In the genomic region with DNA sequence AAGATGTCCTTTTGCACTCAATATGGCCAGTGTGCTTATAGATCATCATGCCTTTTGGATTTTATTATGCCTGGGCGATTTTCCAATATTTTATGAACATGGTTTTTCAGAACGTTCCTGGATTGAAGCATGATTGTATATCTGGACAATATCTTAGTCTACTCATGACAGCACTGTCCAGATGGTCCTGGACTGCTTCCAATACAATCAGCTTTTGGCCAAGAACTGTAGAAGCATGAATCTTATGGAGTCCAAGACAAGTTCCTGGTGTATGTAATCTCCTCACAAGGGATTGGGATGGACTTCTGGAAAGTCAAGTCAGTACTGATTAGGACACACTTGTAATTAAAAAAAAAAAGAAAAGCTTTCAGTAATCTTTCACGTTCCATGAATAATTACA, we compare ENCODE assay signal across 25 mouse cellular contexts.
DNase-seq lines count a peak whose midpoint lies in the region; ATAC-seq and TF ChIP-seq lines count a peak whose summit lies in the region.
"Had no signal": no experiment of that assay in that cellular context is flagged by ENCODE, and none has a peak within 500 bp of the region (broad histone marks: within the 10 kb centered on the region; RNA-seq: fewer than 3 reads in every experiment).

No protein-coding gene starts in this region.

- no peak overlapping the region for H3K27ac ChIP-seq in hindbrain, postnatal 0 days
- no peak overlapping the region for H3K27ac ChIP-seq in hindbrain, embryonic 12.5 days
- no peak overlapping the region for H3K27ac ChIP-seq in embryonic facial prominence, embryonic 15.5 days (replicated peaks)
- H3K27ac ChIP-seq: forebrain, embryonic 13.5 days; left cerebral cortex, adult 2 months; liver, embryonic 12.5 days; midbrain, embryonic 15.5 days; neural tube, embryonic 13.5 days had no signal

- H3K27me3 ChIP-seq in hindbrain, postnatal 0 days (ENCODE audit: insufficient read depth, low read length) = no peaks in the 10 kb centered on the region
- H3K27me3 ChIP-seq in hindbrain, embryonic 12.5 days = no peaks in the 10 kb centered on the region
- H3K27me3 ChIP-seq in embryonic facial prominence, embryonic 15.5 days = no peaks in the 10 kb centered on the region
- H3K27me3 ChIP-seq: forebrain, embryonic 13.5 days; liver, embryonic 12.5 days; midbrain, embryonic 15.5 days; neural tube, embryonic 13.5 days had no signal

- no peak for ATAC-seq in hindbrain, postnatal 0 days
- ATAC-seq in hindbrain, embryonic 12.5 days (ENCODE audit: low FRiP score) = no peak
- peak; percentile 47; the same call in 1 of the 2 replicates for ATAC-seq in embryonic facial prominence, embryonic 15.5 days (ENCODE audit: insufficient number of reproducible peaks, low FRiP score, low TSS enrichment, low read depth)
- ATAC-seq: forebrain, embryonic 13.5 days; hindbrain, embryonic 16.5 days; liver, embryonic 12.5 days; midbrain, embryonic 15.5 days had no signal

- peak; percentile 6 for DNase-seq in hindbrain, postnatal 0 days (ENCODE audit: low spot score)
- DNase-seq in left cerebral cortex, postnatal 4 days = peak; percentile 7
- no peak for DNase-seq in left cerebral cortex, postnatal 25 days (ENCODE audit: low spot score in 2 of 2)
- DNase-seq in MN1 (ENCODE audit: low spot score) = peak; percentile 48
- no peak for DNase-seq in T-cell, adult 2 months (ENCODE audit: low spot score)
- DNase-seq: adrenal gland, postnatal 10 days; cerebellum, adult 2 months; kidney, adult 11 months; layer of hippocampus, adult 9-11 months; lung, adult 18-20 months; lung, postnatal 4 days; retina, postnatal 1 day; right cerebral cortex, postnatal 25 days; thymus, adult 2 months; thymus, postnatal 4 days had no signal

- H3K4me1 ChIP-seq in hindbrain, postnatal 0 days (ENCODE audit: insufficient read depth, low read length) = no peaks in the 10 kb centered on the region
- H3K4me1 ChIP-seq in hindbrain, embryonic 12.5 days = no peaks in the 10 kb centered on the region
- H3K4me1 ChIP-seq in embryonic facial prominence, embryonic 15.5 days = no peaks in the 10 kb centered on the region
- H3K4me1 ChIP-seq: forebrain, embryonic 13.5 days; liver, embryonic 12.5 days; midbrain, embryonic 15.5 days; neural tube, embryonic 13.5 days had no signal

- no peak overlapping the region for H3K9ac ChIP-seq in hindbrain, postnatal 0 days (replicated peaks; ENCODE audit: low read length)
- H3K9ac ChIP-seq in hindbrain, embryonic 12.5 days = no peak overlapping the region
- no peak overlapping the region for H3K9ac ChIP-seq in embryonic facial prominence, embryonic 15.5 days
- H3K9ac ChIP-seq: forebrain, embryonic 13.5 days; liver, embryonic 12.5 days; midbrain, embryonic 15.5 days; neural tube, embryonic 13.5 days had no signal

- no peak overlapping the region for H3K4me2 ChIP-seq in hindbrain, postnatal 0 days (ENCODE audit: low read depth, low read length)
- no peak overlapping the region for H3K4me2 ChIP-seq in hindbrain, embryonic 12.5 days (replicated peaks)
- no peak overlapping the region for H3K4me2 ChIP-seq in embryonic facial prominence, embryonic 15.5 days (replicated peaks)
- H3K4me2 ChIP-seq: forebrain, embryonic 13.5 days; liver, embryonic 12.5 days; midbrain, embryonic 15.5 days; neural tube, embryonic 13.5 days had no signal

- TF ChIP-seq CTCF in hindbrain, postnatal 0 days (IDR thresholded peaks at IDR 0.05; ENCODE audit: low read depth) = no peak

- H3K9me3 ChIP-seq in hindbrain, postnatal 0 days (ENCODE audit: low read length) = no peaks in the 10 kb centered on the region
- H3K9me3 ChIP-seq in hindbrain, embryonic 12.5 days (replicated peaks) = no peaks in the 10 kb centered on the region
- H3K9me3 ChIP-seq in embryonic facial prominence, embryonic 15.5 days (replicated peaks) = no peaks in the 10 kb centered on the region
- H3K9me3 ChIP-seq: forebrain, embryonic 13.5 days; liver, embryonic 12.5 days; midbrain, embryonic 15.5 days; neural tube, embryonic 13.5 days had no signal

- H3K36me3 ChIP-seq in hindbrain, postnatal 0 days (ENCODE audit: insufficient read depth, low read length) = no peaks in the 10 kb centered on the region
- H3K36me3 ChIP-seq in hindbrain, embryonic 12.5 days = no peaks in the 10 kb centered on the region
- no peaks in the 10 kb centered on the region for H3K36me3 ChIP-seq in embryonic facial prominence, embryonic 15.5 days
- H3K36me3 ChIP-seq: liver, embryonic 12.5 days; midbrain, embryonic 15.5 days; neural tube, embryonic 13.5 days had no signal

- intact Hi-C loops in left cerebral cortex, postnatal 4 days (cut with DNase I) = no loop called here
- intact Hi-C loops in left cerebral cortex, postnatal 25 days (cut with DNase I) = no loop called here

- H3K4me3 ChIP-seq in hindbrain, postnatal 0 days (ENCODE audit: low read length) = no peak overlapping the region
- no peak overlapping the region for H3K4me3 ChIP-seq in hindbrain, embryonic 12.5 days
- H3K4me3 ChIP-seq in embryonic facial prominence, embryonic 15.5 days (replicated peaks) = no peak overlapping the region
- H3K4me3 ChIP-seq: erythroblast, embryonic 14.5 days; forebrain, embryonic 13.5 days; left cerebral cortex, adult 2 months; liver, embryonic 12.5 days; midbrain, embryonic 15.5 days; myocyte; neural tube, embryonic 13.5 days had no signal

- WGBS in hindbrain, postnatal 0 days = 58% methylated on average over 3 of the region's 3 CpGs
- 66% methylated on average over 3 of the region's 3 CpGs for WGBS in hindbrain, embryonic 12.5 days
- 61% methylated on average over 3 of the region's 3 CpGs for WGBS in embryonic facial prominence, embryonic 15.5 days

Comparison
In these comparisons a context has a peak if more than half of its experiments do, and no peak if none do; other contexts are left out.
1. DNase-seq: peak in hindbrain, postnatal 0 days (single experiment), left cerebral cortex, postnatal 4 days (single experiment) and MN1 (single experiment); none in left cerebral cortex, postnatal 25 days (0 of 2) and T-cell, adult 2 months (single experiment).